Mouse (Mus musculus) bone marrow macrophage, adult 2 months (primary cell): ENCODE data around the gene Nod1.

ENCODE experiments used
- CTCF ChIP-seq: IDR thresholded peaks from 2 replicates; pipeline ENCODE4 v1.5.1; 2012; ENCODE audit warnings: low read depth, mild to moderate bottlenecking, low read length, moderate library complexity
- POLR2A ChIP-seq: IDR thresholded peaks from 2 replicates; pipeline ENCODE4 v1.6.1; 2012; ENCODE audit warnings: mild to moderate bottlenecking, low read depth, low read length, borderline replicate concordance

- TF ChIP-seq CTCF, result no peak
- TF ChIP-seq POLR2A, result no peak
Observed at GRCm38 (mm10) chr6:54967591-54967990, 4.8 kb downstream of the Nod1 start.
